Mouse (Mus musculus) adrenal gland, postnatal 14 days (tissue): ENCODE measurements around the gene Rabgap1l. TPM values are rescaled to one million over a fixed set of nuclear protein-coding genes. Genes with fewer than 3 reads are reported as not detected.
"Not testable (repeated sequence)": the region's sequence is repeated elsewhere in the genome, so short reads cannot be mapped to it uniquely, and the experiment has no call there.

Source experiments
- DNase-seq: peaks from one replicate; pipeline ENCODE4 v3.0.0; 2021; ENCODE audit warnings: mixed read lengths
- total RNA-seq: library from RNA; stranded (reverse); gene quantifications from 2 replicates; pipeline ENCODE4 v1.2.3, GENCODE M21; 2021

The Rabgap1l gene
- total RNA-seq, 1 experiment from 2014 or later, result 26.5 TPM

DNA sequence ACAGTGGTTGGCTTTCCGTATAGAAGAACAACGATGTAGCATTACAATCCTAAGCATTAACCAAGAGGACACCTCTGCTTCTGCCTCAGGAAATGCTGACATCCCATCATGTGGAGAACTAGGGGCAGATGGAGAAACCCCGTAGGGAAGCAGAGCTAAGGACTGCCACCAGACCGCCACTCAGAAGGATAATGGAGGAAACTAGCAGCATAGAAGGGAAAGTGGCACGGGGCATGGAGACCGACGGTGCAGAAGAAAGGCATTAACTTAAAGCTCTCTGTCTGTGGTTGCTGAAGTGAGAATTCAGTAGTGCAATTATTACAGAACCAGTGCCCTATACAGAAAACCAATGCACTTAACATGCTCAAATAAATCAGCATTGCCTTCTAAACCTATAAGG, 308.0 kb downstream of the Rabgap1l start:
- DNase-seq, result no peak

DNA sequence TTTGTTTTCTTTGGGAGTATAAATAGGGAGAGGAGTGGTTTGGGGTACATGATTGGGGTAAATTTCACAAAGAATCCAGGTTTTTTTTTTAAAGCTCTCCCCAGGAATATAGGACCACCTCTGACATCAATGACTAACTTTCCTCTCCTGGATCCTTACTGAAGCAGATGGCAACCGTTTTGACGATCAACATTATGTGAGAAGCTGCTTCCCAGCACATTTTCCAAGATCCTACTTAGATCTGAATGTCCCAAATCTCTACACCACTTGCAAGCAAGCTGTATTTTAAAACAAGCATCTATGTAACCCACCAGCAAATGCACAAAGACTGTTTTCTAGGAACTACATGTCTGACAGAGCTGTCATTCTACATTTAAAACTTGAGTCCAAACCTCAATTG, 311.4 kb downstream of the Rabgap1l start:
- no peak for DNase-seq

DNA sequence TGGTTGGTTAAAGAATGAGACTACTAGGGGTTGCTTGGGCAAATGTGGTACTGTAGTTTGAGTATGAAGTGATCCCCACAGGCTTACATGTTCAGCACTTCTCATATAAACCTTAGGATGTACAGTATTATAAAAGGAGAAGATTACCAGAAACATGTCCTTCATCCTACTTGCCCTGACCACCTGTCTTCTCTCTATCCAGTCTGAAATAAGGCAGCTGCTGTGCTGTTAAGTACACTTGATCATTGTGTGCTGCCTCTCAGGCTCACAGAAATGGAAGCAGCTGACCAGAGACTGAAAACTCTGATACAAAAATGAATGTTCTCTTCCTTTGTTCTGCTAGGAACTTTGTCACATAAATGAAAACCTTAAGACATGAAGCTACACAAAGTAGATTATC, 325.6 kb downstream of the Rabgap1l start:
- no peak for DNase-seq

DNA sequence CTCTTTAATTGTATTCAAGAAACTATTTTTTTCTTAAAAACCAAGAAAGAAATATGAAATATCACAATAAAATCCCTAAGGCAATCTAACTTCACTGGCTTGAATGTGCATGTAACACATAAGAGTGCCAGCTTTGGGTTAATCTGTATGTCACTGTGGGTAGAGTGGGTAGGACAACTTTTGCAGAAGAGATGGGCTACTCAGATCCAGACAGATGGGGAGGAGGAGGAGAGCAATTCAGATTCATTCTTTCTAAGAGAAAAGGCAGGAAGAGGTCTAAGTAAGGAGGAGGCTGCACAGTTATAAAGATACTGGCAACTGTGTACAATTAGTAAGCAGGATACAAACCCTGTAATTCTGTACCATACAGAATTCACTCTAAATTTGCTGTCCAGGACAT, 327.8 kb downstream of the Rabgap1l start:
- no peak for DNase-seq

- no peak for DNase-seq
Measured at GRCm38 (mm10) chr1:160464148-160464547, 328.9 kb downstream of the Rabgap1l start.

- DNase-seq, result no peak
Measured at GRCm38 (mm10) chr1:160460346-160460745, 332.7 kb downstream of the Rabgap1l start.

GRCm38 (mm10) chr1:160451663-160452062, 341.3 kb downstream of the Rabgap1l start:
- no peak for DNase-seq

GRCm38 (mm10) chr1:160448681-160449080, 344.3 kb downstream of the Rabgap1l start:
- DNase-seq, result no peak

DNA sequence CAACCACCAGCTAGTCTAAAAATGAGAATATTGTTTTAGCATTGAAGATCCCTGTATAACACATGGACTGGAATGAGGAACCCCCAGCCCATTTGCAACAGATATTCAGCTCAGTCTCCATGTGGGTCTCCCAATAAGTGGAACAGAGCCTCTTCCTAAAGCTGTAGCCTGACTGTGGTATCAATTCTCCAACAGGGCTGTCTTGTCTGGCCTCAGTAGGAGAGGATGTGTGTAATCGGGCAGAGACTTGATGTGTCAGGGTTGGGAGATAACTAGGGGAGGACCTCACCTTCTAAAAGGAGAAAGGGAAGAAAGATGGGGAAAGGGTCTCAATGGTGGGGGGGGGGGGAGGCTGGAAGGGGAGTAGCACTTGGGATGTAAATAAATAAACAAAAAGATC, 346.2 kb downstream of the Rabgap1l start:
- DNase-seq, result no peak

- DNase-seq, result no peak
Measured at GRCm38 (mm10) chr1:160443506-160443905, 349.5 kb downstream of the Rabgap1l start.

DNA sequence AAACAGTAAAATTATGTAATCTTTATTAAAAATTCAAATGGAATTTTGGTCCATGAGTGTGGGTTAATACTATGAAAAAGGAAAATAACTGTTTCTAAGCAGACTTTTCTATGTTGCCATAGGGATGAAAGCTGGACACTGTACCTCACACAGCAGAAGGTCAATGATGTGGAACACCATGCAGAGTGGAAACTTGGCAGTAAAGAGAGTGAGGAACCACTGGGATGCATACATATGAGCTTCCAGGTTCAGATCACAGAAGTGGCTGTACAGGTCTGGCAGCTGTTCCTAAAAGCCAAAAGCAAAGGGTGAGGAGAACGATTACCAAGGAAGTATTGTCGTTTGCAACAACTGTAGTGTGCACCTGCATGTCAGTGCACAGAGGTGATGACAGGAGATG, 351.3 kb downstream of the Rabgap1l start:
- no peak for DNase-seq

- no peak for DNase-seq
Measured at GRCm38 (mm10) chr1:160441161-160441560, 351.9 kb downstream of the Rabgap1l start.

- DNase-seq, result no peak
Measured at GRCm38 (mm10) chr1:160438820-160439219, 354.2 kb downstream of the Rabgap1l start.

DNA sequence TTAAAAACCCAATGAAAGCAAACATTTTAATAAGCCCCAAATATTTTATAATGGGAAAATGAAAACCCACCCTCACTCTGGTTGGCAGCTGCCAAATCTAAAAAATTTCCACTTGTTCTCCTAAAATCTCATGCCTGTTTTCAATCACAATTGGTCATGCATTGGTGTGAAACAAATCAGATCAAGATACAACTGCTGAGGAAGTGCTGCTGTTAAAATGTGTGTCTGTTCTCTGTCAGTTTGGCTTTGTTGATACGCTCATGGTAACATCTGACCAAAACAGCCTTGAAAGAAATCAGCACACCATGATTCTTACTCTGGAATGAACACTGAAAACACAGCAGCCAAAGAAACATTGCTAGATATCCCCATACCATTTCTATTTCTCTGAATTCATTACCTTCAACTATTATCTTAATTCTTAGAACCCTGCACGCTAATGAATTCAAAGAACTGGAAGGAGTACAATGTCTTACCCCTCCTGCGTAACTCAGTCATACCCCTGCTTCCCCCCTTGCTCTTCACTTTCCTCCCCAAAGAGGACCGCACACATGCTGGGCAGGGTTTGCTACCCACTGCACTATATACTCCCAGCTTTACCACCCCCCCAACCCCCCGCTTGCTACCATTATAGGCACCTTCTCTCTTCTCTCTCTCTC, 375.7 kb downstream of the Rabgap1l start:
- no peak for DNase-seq

GRCm38 (mm10) chr1:160410822-160411221, 382.2 kb downstream of the Rabgap1l start:
- DNase-seq, result peak; percentile 16

- not testable (repeated sequence) for DNase-seq
Measured at GRCm38 (mm10) chr1:160409689-160410088, 383.3 kb downstream of the Rabgap1l start.

DNA sequence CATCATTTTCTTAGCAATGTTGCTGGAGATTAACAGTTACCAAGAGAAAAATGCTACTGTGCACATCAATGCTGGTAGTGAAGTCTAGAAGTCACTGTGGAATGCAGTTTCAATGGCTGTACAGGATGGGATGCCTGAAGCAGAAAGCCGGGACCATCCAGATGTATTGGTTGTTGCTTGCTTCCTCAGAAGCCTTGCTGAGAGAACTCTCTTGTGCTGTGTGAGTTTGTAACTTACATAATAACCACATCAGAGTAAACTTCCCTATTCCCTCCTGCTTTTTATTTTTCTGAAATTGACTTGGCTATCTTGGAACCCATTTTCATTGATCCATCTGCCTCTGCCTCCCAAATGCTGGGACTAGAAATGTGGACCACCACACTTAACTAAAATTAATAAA, 383.9 kb downstream of the Rabgap1l start:
- no peak for DNase-seq

GRCm38 (mm10) chr1:160408302-160408897, 384.6 kb downstream of the Rabgap1l start:
- DNase-seq, result no peak

DNA sequence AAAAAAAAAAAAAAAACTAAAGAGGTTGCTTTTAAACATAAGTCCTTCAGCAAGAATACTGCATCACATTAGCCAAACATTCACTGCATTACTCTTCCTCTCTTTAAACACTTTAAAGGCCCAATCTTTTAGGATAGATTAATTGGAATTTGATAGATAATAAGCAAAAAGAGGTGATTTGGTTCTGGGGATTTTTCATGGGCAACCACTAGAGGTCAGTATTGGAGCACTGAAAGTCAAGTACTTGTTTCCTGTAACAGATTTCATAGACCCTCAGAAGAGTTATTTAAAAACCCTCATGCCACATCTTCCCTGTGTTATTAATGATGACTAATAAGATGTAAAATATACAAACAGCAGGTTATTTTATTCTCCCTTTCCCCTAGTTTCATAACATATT, 393.6 kb downstream of the Rabgap1l start:
- peak; percentile 26 for DNase-seq

DNA sequence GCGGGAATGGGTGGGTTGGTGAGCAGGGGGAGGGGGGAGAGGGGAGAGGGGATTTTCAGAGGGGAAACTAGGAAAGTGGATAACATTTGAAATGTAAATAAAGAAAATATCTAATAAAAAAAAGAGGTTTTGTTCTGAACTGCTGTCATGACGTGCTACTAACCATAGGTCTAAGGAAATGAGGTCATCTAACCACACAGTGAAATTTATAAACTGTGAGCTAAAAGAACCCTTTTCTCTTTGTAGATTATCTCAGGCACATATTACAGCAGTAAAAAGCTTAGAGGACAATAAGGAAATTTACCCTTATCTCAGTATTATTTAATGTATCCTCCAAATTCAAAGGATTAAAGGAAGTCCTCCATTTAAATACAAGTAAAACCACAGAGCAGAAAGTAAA, 396.0 kb downstream of the Rabgap1l start:
- no peak for DNase-seq

GRCm38 (mm10) chr1:160387446-160387845, 405.6 kb downstream of the Rabgap1l start:
- no peak for DNase-seq

DNA sequence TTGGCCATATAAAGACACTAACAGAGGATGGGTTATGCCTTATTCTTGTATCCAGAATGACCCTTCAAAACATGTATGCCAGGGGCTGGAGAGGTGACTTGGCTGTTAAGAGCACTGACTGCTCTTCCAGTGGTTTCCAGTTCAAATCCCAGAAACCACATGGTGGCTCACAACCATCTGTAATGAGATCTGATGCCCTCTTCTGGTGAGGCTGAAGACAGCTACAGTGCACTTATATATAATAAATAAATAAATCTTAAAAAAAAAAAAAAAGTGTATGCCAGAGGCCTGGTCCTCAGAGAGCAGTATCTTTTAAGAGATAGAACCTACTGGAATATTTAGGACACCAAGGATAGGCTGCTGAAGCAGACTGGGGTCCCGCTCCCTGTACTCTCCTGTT, 414.6 kb downstream of the Rabgap1l start:
- DNase-seq, result no peak

GRCm38 (mm10) chr1:160377337-160378336, 415.4 kb downstream of the Rabgap1l start:
- peak; percentile 50 for DNase-seq
